Mouse (Mus musculus) forebrain, embryonic 16.5 days (tissue): ENCODE measurements around the gene Zkscan5. TPM values are rescaled to one million over a fixed set of nuclear protein-coding genes. Genes with fewer than 3 reads are reported as not detected.

Experiments used
- polyA plus RNA-seq: library from polyadenylated mRNA; unstranded; fragments of >200 nt; fragmentation: Nextera tagmentation; extraction: Ambion mirVana; gene quantifications from 2 replicates; pipeline ENCODE4 v1.2.1, GENCODE M21; 2015

The Zkscan5 gene
- polyA plus RNA-seq, 1 experiment from 2014 or later: 17.4 TPM

Other genes starting within 250 kb of the Zkscan5 start
- 25.4 and 28.2 TPM in 2 replicates for gene Smurf1, start 238.7 kb upstream of the Zkscan5 start, polyA plus RNA-seq
- gene Gm4871, start 171.8 kb upstream of the Zkscan5 start, polyA plus RNA-seq: not detected in 2 replicates
- not detected in 2 replicates for gene 1700018F24Rik, start 161.6 kb upstream of the Zkscan5 start, polyA plus RNA-seq
- 247 and 259 TPM in 2 replicates for gene Arpc1a, start 120.7 kb upstream of the Zkscan5 start, polyA plus RNA-seq
- gene Kpna7, start 120.5 kb upstream of the Zkscan5 start, polyA plus RNA-seq: not detected in 2 replicates
- gene Arpc1b, start 90.3 kb upstream of the Zkscan5 start, polyA plus RNA-seq: 62.2 and 63.7 TPM in 2 replicates
- gene Pdap1, start 64.3 kb upstream of the Zkscan5 start, polyA plus RNA-seq: 93.1 and 96.3 TPM in 2 replicates
- gene Bud31, start 64.2 kb upstream of the Zkscan5 start, polyA plus RNA-seq: 190 and 196 TPM in 2 replicates
- 24.7 and 25.8 TPM in 2 replicates for gene Ptcd1, start 37.5 kb upstream of the Zkscan5 start, polyA plus RNA-seq
- 59.0 TPM in 2 replicates for gene Cpsf4, start 37.3 kb upstream of the Zkscan5 start, polyA plus RNA-seq
- 514 and 561 TPM in 2 replicates for gene Atp5j2, start 12.5 kb upstream of the Zkscan5 start, polyA plus RNA-seq
- gene Zkscan14, start 2.7 kb upstream of the Zkscan5 start, polyA plus RNA-seq: 15.5 and 17.5 TPM in 2 replicates
- 39.6 and 45.9 TPM in 2 replicates for gene Zfp655, start 27.2 kb downstream of the Zkscan5 start, polyA plus RNA-seq
- gene Zscan25, start 75.9 kb downstream of the Zkscan5 start, polyA plus RNA-seq: 0.66 and 1.0 TPM in 2 replicates
- gene Cyp3a57, start 140.7 kb downstream of the Zkscan5 start, polyA plus RNA-seq: not detected in 2 replicates